Mouse (Mus musculus) myocyte (in vitro differentiated cells): ENCODE results near the gene Rpl29. TPM values are rescaled to one million over a fixed set of nuclear protein-coding genes. Genes with fewer than 3 reads are reported as not detected.

Source experiments
- H3K27me3 ChIP-seq: one replicate; pipeline ENCODE4 v1.6.1; 2011; ENCODE audit not compliant: control insufficient read depth, insufficient read depth, insufficient read length
- H3K36me3 ChIP-seq: one replicate; pipeline ENCODE4 v1.6.1; 2011; ENCODE audit not compliant: control insufficient read depth, insufficient read depth
- H3K4me2 ChIP-seq: one replicate; pipeline ENCODE4 v1.6.1; 2011; ENCODE audit warnings: low read depth, control low read depth
- H3K4me3 ChIP-seq: one replicate; pipeline ENCODE4 v1.5.1; 2011; ENCODE audit warnings: mild to moderate bottlenecking, control low read depth, moderate library complexity
- H3K79me2 ChIP-seq: one replicate; pipeline ENCODE4 v1.6.1; 2011; ENCODE audit not compliant: control insufficient read depth, insufficient read depth
- H3ac ChIP-seq: one replicate; pipeline ENCODE4 v1.6.1; 2011; ENCODE audit not compliant: control insufficient read depth, insufficient read length
- CEBPB ChIP-seq: IDR thresholded peaks from 2 replicates; pipeline ENCODE4 v1.6.1; 2011; ENCODE audit warnings: mild to moderate bottlenecking, moderate library complexity; ENCODE audit not compliant: poor library complexity, insufficient read depth, severe bottlenecking
- E2F4 ChIP-seq: IDR thresholded peaks from one replicate; pipeline ENCODE4 v1.6.1; 2011; ENCODE audit warnings: mild to moderate bottlenecking, control low read depth, moderate library complexity; ENCODE audit not compliant: insufficient read depth
- MAX ChIP-seq: IDR thresholded peaks from one replicate; pipeline ENCODE4 v1.6.1; 2011; ENCODE audit warnings: low read depth, mild to moderate bottlenecking, control low read depth
- MYOD1 ChIP-seq, 3 experiments: IDR thresholded peaks; one replicate each; pipeline ENCODE4 v1.6.1; 2011; ENCODE audit warnings: control low read depth in 2 of 3, low read depth in 2 of 3, mild to moderate bottlenecking in 2 of 3, moderate library complexity in 1 of 3; ENCODE audit not compliant: insufficient read length in 2 of 3, control insufficient read depth in 1 of 3
- MYOG ChIP-seq, 3 experiments: IDR thresholded peaks; one replicate each; pipeline ENCODE4 v1.6.1; 2011; ENCODE audit warnings: control low read depth in 2 of 3, low read depth in 2 of 3, mild to moderate bottlenecking in 2 of 3; ENCODE audit not compliant: insufficient read length in 2 of 3, control insufficient read depth in 1 of 3, insufficient read depth in 1 of 3
- POLR2A ChIP-seq: IDR thresholded peaks from one replicate; pipeline ENCODE4 v1.6.1; 2011; ENCODE audit warnings: low read depth, mild to moderate bottlenecking, control low read depth, moderate library complexity; ENCODE audit not compliant: insufficient read length
- POLR2AphosphoS2 ChIP-seq: IDR thresholded peaks from one replicate; pipeline ENCODE4 v1.6.1; 2011; ENCODE audit warnings: low read depth, control low read depth; ENCODE audit not compliant: insufficient read length
- REST ChIP-seq: IDR thresholded peaks from one replicate; pipeline ENCODE4 v1.6.1; 2011; ENCODE audit warnings: mild to moderate bottlenecking, control low read depth, moderate library complexity; ENCODE audit not compliant: insufficient read depth, insufficient read length
- SRF ChIP-seq: IDR thresholded peaks from one replicate; pipeline ENCODE4 v1.6.1; 2011; ENCODE audit warnings: low read depth; ENCODE audit not compliant: control insufficient read depth, insufficient read length
- TCF12 ChIP-seq: IDR thresholded peaks from one replicate; pipeline ENCODE4 v1.6.1; 2011; ENCODE audit warnings: mild to moderate bottlenecking, control low read depth; ENCODE audit not compliant: poor library complexity, insufficient read depth, severe bottlenecking
- TCF3 ChIP-seq: IDR thresholded peaks from one replicate; pipeline ENCODE4 v1.6.1; 2011; ENCODE audit warnings: low read depth, control low read depth; ENCODE audit not compliant: insufficient read length
- USF1 ChIP-seq: IDR thresholded peaks from one replicate; pipeline ENCODE4 v1.6.1; 2011; ENCODE audit warnings: low read depth, mild to moderate bottlenecking, control low read depth, moderate library complexity
- polyA plus RNA-seq: library from polyadenylated mRNA; unstranded; fragments of >200 nt; fragmentation: generic; extraction: Trizol; gene quantifications from one replicate; pipeline ENCODE4 v1.2.1, GENCODE M21; 2012; ENCODE audit warnings: missing spikeins

Rpl29 gene
- polyA plus RNA-seq, 1 experiment: 45.1 TPM

GRCm38 (mm10) chr9:106471892-106472291 lies 42.6 kb downstream of the Rpl29 start:
- no peak overlapping the region for H3K4me2 ChIP-seq
- no peaks in the 10 kb centered on the region for H3K36me3 ChIP-seq
- H3K4me3 ChIP-seq: no peak overlapping the region
- H3K27me3 ChIP-seq: no peaks in the 10 kb centered on the region
- no peak overlapping the region for H3ac ChIP-seq
- TF ChIP-seq POLR2AphosphoS2 (peak; percentile 64), SRF (no peak)
- peaks cover 5% of the 10 kb centered on the region for H3K79me2 ChIP-seq

GRCm38 (mm10) chr9:106472321-106472720 lies 43.1 kb downstream of the Rpl29 start:
- Histone ChIP-seq H3ac (no peak overlapping the region), H3K27me3 (no peaks in the 10 kb centered on the region), H3K4me2 (no peak overlapping the region), H3K36me3 (no peaks in the 10 kb centered on the region), H3K79me2 (peaks cover 5% of the 10 kb centered on the region), H3K4me3 (no peak overlapping the region)
- TF ChIP-seq TCF12 (no peak), USF1 (no peak), TCF3 (no peak), E2F4 (no peak), POLR2AphosphoS2 (peak; percentile 39)

- TF ChIP-seq TCF3 (no peak), E2F4 (no peak), POLR2A (no peak), CEBPB (no peak), MYOD1 (IDR thresholded peaks at IDR 0.05; ENCODE audit: control insufficient read depth in 1 of 3, insufficient read length in 2 of 3, low read depth in 2 of 3) (no peak), SRF (no peak), MAX (no peak), POLR2AphosphoS2 (no peak)
- Histone ChIP-seq H3K36me3 (no peaks in the 10 kb centered on the region), H3K79me2 (peaks cover 5% of the 10 kb centered on the region), H3ac (no peak overlapping the region), H3K4me2 (no peak overlapping the region), H3K27me3 (no peaks in the 10 kb centered on the region), H3K4me3 (no peak overlapping the region)
These were observed 44.0 kb downstream of the Rpl29 start for GRCm38 (mm10) chr9:106473081-106473752.

- Histone ChIP-seq H3K4me2 (peak overlapping the region; percentile 98), H3K36me3 (no peaks in the 10 kb centered on the region), H3K79me2 (peaks cover 5% of the 10 kb centered on the region), H3K4me3 (peak overlapping the region; percentile 54), H3K27me3 (no peaks in the 10 kb centered on the region), H3ac (no peak overlapping the region)
- no peak for TF ChIP-seq USF1
- TF ChIP-seq POLR2AphosphoS2: peak; percentile 55
These were observed 44.5 kb downstream of the Rpl29 start for GRCm38 (mm10) chr9:106473753-106474105.

- TF ChIP-seq MYOG (IDR thresholded peaks at IDR 0.05; ENCODE audit: control insufficient read depth in 1 of 3, insufficient read depth in 1 of 3, insufficient read length in 2 of 3, low read depth in 2 of 3): peak in 1 of 3 experiments; percentile 52
- peak; percentile 79 for TF ChIP-seq POLR2AphosphoS2
- TF ChIP-seq MYOD1 (IDR thresholded peaks at IDR 0.05; ENCODE audit: control insufficient read depth in 1 of 3, insufficient read length in 2 of 3, low read depth in 2 of 3): peak in 1 of 3 experiments; percentile 16
- TF ChIP-seq POLR2A: peak; percentile 58
- TF ChIP-seq MAX: no peak
- no peak for TF ChIP-seq TCF12
- Histone ChIP-seq H3ac (no peak overlapping the region), H3K36me3 (no peaks in the 10 kb centered on the region), H3K27me3 (no peaks in the 10 kb centered on the region), H3K79me2 (peaks cover 8% of the 10 kb centered on the region), H3K4me2 (peak overlapping the region; percentile 98), H3K4me3 (peak overlapping the region; percentile 54)
These were observed 45.2 kb downstream of the Rpl29 start for GRCm38 (mm10) chr9:106474456-106474855.

GRCm38 (mm10) chr9:106475046-106475445 lies 45.8 kb downstream of the Rpl29 start:
- Histone ChIP-seq H3K36me3 (no peaks in the 10 kb centered on the region), H3K4me2 (peak overlapping the region; percentile 98), H3ac (no peak overlapping the region), H3K79me2 (peaks cover 8% of the 10 kb centered on the region), H3K4me3 (peak overlapping the region; percentile 54), H3K27me3 (no peaks in the 10 kb centered on the region)
- no peak for TF ChIP-seq MAX
- TF ChIP-seq POLR2A: peak; percentile 46
- no peak for TF ChIP-seq CEBPB
- TF ChIP-seq MYOD1 (IDR thresholded peaks at IDR 0.05; ENCODE audit: control insufficient read depth in 1 of 3, insufficient read length in 2 of 3, low read depth in 2 of 3): peak in 2 of 3 experiments; percentile 20 to 59
- peak in 1 of 3 experiments; percentile 46 for TF ChIP-seq MYOG (IDR thresholded peaks at IDR 0.05; ENCODE audit: control insufficient read depth in 1 of 3, insufficient read depth in 1 of 3, insufficient read length in 2 of 3, low read depth in 2 of 3)
- TF ChIP-seq REST: no peak
